Mouse (Mus musculus) lung, embryonic 16.5 days (tissue): ENCODE data around the gene Acot13. TPM values are rescaled to one million over a fixed set of nuclear protein-coding genes. Genes with fewer than 3 reads are reported as not detected.
A peak's percentile ranks its signal among the peaks of the same experiment; 100 is the strongest.
"Not testable (repeated sequence)": the region's sequence is repeated elsewhere in the genome, so short reads cannot be mapped to it uniquely, and the experiment has no call there.

Experiments
- ATAC-seq: fragments of 200-750 bp; cut with Nextera tagmentation; 2 replicates; pipeline ENCODE4 v1.8.0; 2017; ENCODE audit warnings: low read depth, mild to moderate bottlenecking, moderate library complexity
- H3K27ac ChIP-seq: fragments of 300-500 bp; sonication (generic); 2 replicates; pipeline ENCODE4 v1.5.1; 2014; ENCODE audit warnings: mild to moderate bottlenecking, control low read depth, low read length
- H3K27me3 ChIP-seq: fragments of 300-500 bp; sonication (generic); 2 replicates; pipeline ENCODE4 v1.6.1; 2014; ENCODE audit warnings: low read depth, low read length, mixed read lengths; ENCODE audit not compliant: control insufficient read depth, insufficient read depth
- H3K36me3 ChIP-seq: fragments of 300-500 bp; sonication (generic); 2 replicates; pipeline ENCODE4 v1.6.1; 2014; ENCODE audit warnings: low read length; ENCODE audit not compliant: control insufficient read depth, insufficient read depth
- H3K4me1 ChIP-seq: fragments of 300-500 bp; sonication (generic); replicated peaks from 2 replicates; pipeline ENCODE4 v1.6.1; 2014; ENCODE audit warnings: low read length, mixed read lengths; ENCODE audit not compliant: control insufficient read depth, insufficient read depth
- H3K4me2 ChIP-seq: fragments of 300-500 bp; sonication (generic); 2 replicates; pipeline ENCODE4 v1.6.1; 2014; ENCODE audit warnings: low read depth, low read length, control low read depth
- H3K4me3 ChIP-seq: fragments of 300-500 bp; sonication (generic); 2 replicates; pipeline ENCODE4 v1.5.1; 2014; ENCODE audit warnings: mild to moderate bottlenecking, low read length, control low read depth
- H3K9ac ChIP-seq: fragments of 300-500 bp; sonication (generic); 2 replicates; pipeline ENCODE4 v1.6.1; 2014; ENCODE audit warnings: low read length, control low read depth
- H3K9me3 ChIP-seq: fragments of 300-500 bp; sonication (generic); 2 replicates; pipeline ENCODE4 v1.6.1; 2016; ENCODE audit warnings: low read length; ENCODE audit not compliant: control insufficient read depth
- WGBS: fragments of 180-500 bp; shearing (Covaris S2); extraction: QIAGEN DNeasy Blood & Tissue Kit; methylation state at CpG from one replicate; pipeline ENCODE4 v1.1.7; 2014; 5-methylcytosine and 5-hydroxymethylcytosine counted together
- polyA plus RNA-seq: library from polyadenylated mRNA; unstranded; fragments of >200 nt; fragmentation: Nextera tagmentation; extraction: Ambion mirVana; gene quantifications from 2 replicates; pipeline ENCODE4 v1.2.1, GENCODE M21; 2015

Gene Acot13
- polyA plus RNA-seq, 1 experiment from 2014 or later: 68.7 TPM

GRCm38 (mm10) chr13:24861084-24861483 is 29.7 kb upstream of the Acot13 start:
- Histone ChIP-seq H3K9ac (no peak overlapping the region), H3K27ac (no peak overlapping the region)
- no peak for ATAC-seq

GRCm38 (mm10) chr13:24859115-24859514 is 27.8 kb upstream of the Acot13 start:
- no peak for ATAC-seq
- Histone ChIP-seq H3K4me3 (no peak overlapping the region), H3K27ac (no peak overlapping the region), H3K4me2 (no peak overlapping the region), H3K27me3 (no peaks in the 10 kb centered on the region), H3K9me3 (no peaks in the 10 kb centered on the region), H3K4me1 (peaks cover 2% of the 10 kb centered on the region), H3K36me3 (no peaks in the 10 kb centered on the region), H3K9ac (no peak overlapping the region)

More at GRCm38 (mm10) chr13:24861084-24861483, 29.7 kb upstream of the Acot13 start:
- Histone ChIP-seq H3K36me3 (no peaks in the 10 kb centered on the region), H3K4me2 (no peak overlapping the region), H3K27me3 (no peaks in the 10 kb centered on the region), H3K4me1 (peaks cover 2% of the 10 kb centered on the region), H3K9me3 (no peaks in the 10 kb centered on the region), H3K4me3 (no peak overlapping the region)
- WGBS: 76% methylated on average over 12 of the region's 12 CpGs

GRCm38 (mm10) chr13:24852570-24852969 is 21.2 kb upstream of the Acot13 start:
- no peak for ATAC-seq
- Histone ChIP-seq H3K9me3 (no peaks in the 10 kb centered on the region), H3K27ac (no peak overlapping the region), H3K4me2 (no peak overlapping the region), H3K4me3 (no peak overlapping the region), H3K36me3 (no peaks in the 10 kb centered on the region), H3K27me3 (no peaks in the 10 kb centered on the region), H3K4me1 (no peaks in the 10 kb centered on the region), H3K9ac (no peak overlapping the region)
- WGBS: 76% methylated on average over 3 of the region's 3 CpGs

- H3K9me3 ChIP-seq: no peaks in the 10 kb centered on the region
- no peak overlapping the region for H3K27ac ChIP-seq
- H3K36me3 ChIP-seq: no peaks in the 10 kb centered on the region
- H3K27me3 ChIP-seq: no peaks in the 10 kb centered on the region
- no peak overlapping the region for H3K4me3 ChIP-seq
- H3K9ac ChIP-seq: no peak overlapping the region
- no peak overlapping the region for H3K4me2 ChIP-seq
- H3K4me1 ChIP-seq: no peaks in the 10 kb centered on the region
- no peak for ATAC-seq
- 67% methylated on average over 2 of the region's 2 CpGs for WGBS
Observed at GRCm38 (mm10) chr13:24851989-24852388, 20.6 kb upstream of the Acot13 start.

- no peaks in the 10 kb centered on the region for H3K36me3 ChIP-seq
- no peak for ATAC-seq
- H3K4me3 ChIP-seq: no peak overlapping the region
- WGBS: 61% methylated on average over 4 of the region's 4 CpGs
- no peak overlapping the region for H3K27ac ChIP-seq
- H3K4me2 ChIP-seq: no peak overlapping the region
- H3K9me3 ChIP-seq: no peaks in the 10 kb centered on the region
- no peaks in the 10 kb centered on the region for H3K27me3 ChIP-seq
- H3K9ac ChIP-seq: no peak overlapping the region
- peaks cover 7% of the 10 kb centered on the region for H3K4me1 ChIP-seq
Observed at GRCm38 (mm10) chr13:24849318-24849717, 18.0 kb upstream of the Acot13 start.

- ATAC-seq: peak; percentile 66
- H3K4me1 ChIP-seq: peaks cover 7% of the 10 kb centered on the region
- H3K9me3 ChIP-seq: no peaks in the 10 kb centered on the region
- no peak within 1 kb of the TSS for H3K27ac ChIP-seq
- peak within 1 kb of the TSS; percentile 46 for H3K4me3 ChIP-seq
- peaks cover under 1% of the 10 kb centered on the region; the same call in 1 of the 2 replicates for H3K36me3 ChIP-seq
- H3K9ac ChIP-seq: peak within 1 kb of the TSS; percentile 49
- H3K27me3 ChIP-seq: no peaks in the 10 kb centered on the region
- 15% methylated on average over 40 of the region's 40 CpGs for WGBS
- H3K4me2 ChIP-seq: peak within 1 kb of the TSS; percentile 64
Observed at GRCm38 (mm10) chr13:24844983-24845955, 13.9 kb upstream of the Acot13 start, which contains the start of gene D130043K22Rik. Gene D130043K22Rik (plus strand): TSS chr13:24845135.

- Histone ChIP-seq H3K27me3 (no peaks in the 10 kb centered on the region), H3K27ac (no peak overlapping the region), H3K9ac (no peak overlapping the region), H3K9me3 (no peaks in the 10 kb centered on the region), H3K36me3 (peaks cover 14% of the 10 kb centered on the region; the same call in 1 of the 2 replicates), H3K4me1 (peaks cover 7% of the 10 kb centered on the region), H3K4me3 (no peak overlapping the region), H3K4me2 (no peak overlapping the region)
- no peak for ATAC-seq
- WGBS: 54% methylated on average over 3 of the region's 3 CpGs
Observed at GRCm38 (mm10) chr13:24841702-24842101, 10.4 kb upstream of the Acot13 start.

GRCm38 (mm10) chr13:24839831-24840230 is 8.5 kb upstream of the Acot13 start:
- no peak overlapping the region for H3K27ac ChIP-seq
- no peak for ATAC-seq
- WGBS: 59% methylated on average over 3 of the region's 3 CpGs

GRCm38 (mm10) chr13:24837765-24838164 is 6.4 kb upstream of the Acot13 start:
- H3K4me3 ChIP-seq, H3K4me2 ChIP-seq, H3K9ac ChIP-seq, H3K9me3 ChIP-seq, H3K27ac ChIP-seq, H3K27me3 ChIP-seq, ATAC-seq: not testable (repeated sequence)
- H3K36me3 ChIP-seq: peaks cover 14% of the 10 kb centered on the region; the same call in 1 of the 2 replicates
- H3K4me1 ChIP-seq: peaks cover 13% of the 10 kb centered on the region
- 89% methylated on average over 8 of the region's 8 CpGs for WGBS

More at GRCm38 (mm10) chr13:24839831-24840230, 8.5 kb upstream of the Acot13 start:
- H3K27me3 ChIP-seq: no peaks in the 10 kb centered on the region
- H3K36me3 ChIP-seq: peaks cover 14% of the 10 kb centered on the region; the same call in 1 of the 2 replicates
- no peak overlapping the region for H3K4me2 ChIP-seq
- no peak overlapping the region for H3K9ac ChIP-seq
- no peak overlapping the region for H3K4me3 ChIP-seq
- no peaks in the 10 kb centered on the region for H3K9me3 ChIP-seq
- peaks cover 2% of the 10 kb centered on the region for H3K4me1 ChIP-seq
